Mouse (Mus musculus): ENCODE results near the gene Cep72. TPM values are rescaled to one million over a fixed set of nuclear protein-coding genes. Genes with fewer than 3 reads are reported as not detected.

Cep72 gene
- polyA plus RNA-seq, 1 experiment from 2014 or later, result 10.3 TPM

GRCm38 (mm10) chr13:74000519-74000918 lies 61.6 kb downstream of the Cep72 start:
- no peaks in the 10 kb centered on the region for H3K4me1 ChIP-seq (replicated peaks; ENCODE audit: control insufficient read depth, insufficient read depth, low read length)
- H3K4me3 ChIP-seq (replicated peaks; ENCODE audit: low read length), result no peak overlapping the region
- no peak overlapping the region for H3K4me2 ChIP-seq (ENCODE audit: low read length)
- no peak for ATAC-seq
- H3K27me3 ChIP-seq (replicated peaks; ENCODE audit: control insufficient read depth, insufficient read depth, low read length), result peaks cover 2% of the 10 kb centered on the region; the same call in 1 of the 2 replicates
- H3K9me3 ChIP-seq (ENCODE audit: control insufficient read depth, low read length), result no peaks in the 10 kb centered on the region
- no peak overlapping the region for H3K9ac ChIP-seq (replicated peaks; ENCODE audit: low read depth, low read length)
- no peak overlapping the region for H3K27ac ChIP-seq (ENCODE audit: low read length)
- no peaks in the 10 kb centered on the region for H3K36me3 ChIP-seq (ENCODE audit: control insufficient read depth, insufficient read depth)

DNA sequence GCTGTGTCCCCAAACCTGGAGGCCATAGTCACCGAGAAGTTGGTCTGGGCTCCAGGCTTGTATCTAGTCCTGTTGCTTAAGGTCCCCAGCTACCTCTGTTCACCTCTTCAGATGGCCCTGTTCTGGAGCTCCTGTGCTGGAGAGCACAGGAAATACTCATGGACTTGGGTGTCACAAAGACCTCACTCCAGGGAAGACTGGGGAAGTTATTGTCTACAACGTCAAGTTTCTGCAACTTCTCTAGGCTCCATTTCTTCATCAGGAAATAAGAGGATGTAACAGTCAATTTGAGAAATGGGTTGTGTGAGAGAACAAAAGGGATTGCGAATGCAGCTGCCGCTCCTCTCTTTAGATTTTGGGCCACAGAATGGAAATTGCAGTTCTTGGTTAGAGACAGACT lies 65.6 kb downstream of the Cep72 start:
- H3K36me3 ChIP-seq (ENCODE audit: control insufficient read depth, insufficient read depth), result no peaks in the 10 kb centered on the region
- no peaks in the 10 kb centered on the region; the same call in 1 of the 2 replicates for H3K27me3 ChIP-seq (replicated peaks; ENCODE audit: control insufficient read depth, insufficient read depth, low read length)
- H3K4me2 ChIP-seq (ENCODE audit: low read length), result no peak overlapping the region
- H3K27ac ChIP-seq (ENCODE audit: low read length), result no peak overlapping the region
- no peaks in the 10 kb centered on the region for H3K9me3 ChIP-seq (ENCODE audit: control insufficient read depth, low read length)
- H3K9ac ChIP-seq (replicated peaks; ENCODE audit: low read depth, low read length), result no peak overlapping the region
- H3K4me1 ChIP-seq (replicated peaks; ENCODE audit: control insufficient read depth, insufficient read depth, low read length), result no peaks in the 10 kb centered on the region
- no peak for ATAC-seq
- 89% methylated on average over 4 of the region's 4 CpGs for WGBS
- H3K4me3 ChIP-seq (replicated peaks; ENCODE audit: low read length), result no peak overlapping the region

DNA sequence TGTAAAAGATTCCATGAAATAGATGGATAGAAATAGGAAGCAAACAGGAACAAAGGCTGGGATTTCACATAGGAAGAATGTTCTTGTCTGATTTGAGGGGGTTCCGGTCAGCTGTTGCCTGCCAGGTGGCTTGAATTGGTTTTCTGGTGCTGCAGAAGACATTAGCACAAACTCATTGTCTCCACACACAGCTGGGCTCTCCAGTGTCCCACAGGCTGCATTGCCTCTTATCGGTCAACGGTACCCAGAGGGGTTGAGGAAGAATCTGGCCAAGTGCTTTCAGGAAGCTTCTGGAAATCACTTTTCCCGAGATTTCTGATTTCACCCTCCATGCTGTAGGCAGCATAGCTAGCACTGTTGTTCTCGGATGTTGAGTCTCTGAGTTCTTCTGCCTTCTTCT lies 70.8 kb downstream of the Cep72 start:
- H3K36me3 ChIP-seq (ENCODE audit: control insufficient read depth, insufficient read depth), result no peaks in the 10 kb centered on the region
- no peak for ATAC-seq
- H3K27me3 ChIP-seq (replicated peaks; ENCODE audit: control insufficient read depth, insufficient read depth, low read length), result no peaks in the 10 kb centered on the region
- no peaks in the 10 kb centered on the region for H3K4me1 ChIP-seq (replicated peaks; ENCODE audit: control insufficient read depth, insufficient read depth, low read length)
- H3K9me3 ChIP-seq (ENCODE audit: control insufficient read depth, low read length), result no peaks in the 10 kb centered on the region
- no peak overlapping the region for H3K4me3 ChIP-seq (replicated peaks; ENCODE audit: low read length)
- H3K27ac ChIP-seq (ENCODE audit: low read length), result no peak overlapping the region
- no peak overlapping the region for H3K4me2 ChIP-seq (ENCODE audit: low read length)
- 81% methylated on average over 5 of the region's 5 CpGs for WGBS
- no peak overlapping the region for H3K9ac ChIP-seq (replicated peaks; ENCODE audit: low read depth, low read length)

DNA sequence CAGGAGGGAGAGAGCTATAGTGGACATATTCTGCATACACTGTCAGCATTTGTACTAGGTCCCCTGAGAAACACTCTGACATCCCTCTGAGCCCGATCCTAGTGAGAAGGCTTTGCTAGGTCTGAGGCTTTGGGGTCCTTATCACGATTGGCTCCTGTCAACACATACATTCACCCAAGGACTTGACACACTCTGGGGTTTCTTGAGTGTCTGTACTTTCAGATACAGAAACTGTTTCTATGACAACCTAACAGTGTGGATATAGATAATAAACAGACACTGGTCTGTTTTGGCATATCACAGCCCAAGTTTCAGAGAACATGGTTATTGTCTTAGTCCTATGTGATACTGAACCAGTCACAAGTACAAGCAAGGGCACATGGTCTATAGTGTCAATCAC lies 71.3 kb downstream of the Cep72 start:
- Histone ChIP-seq H3K36me3 (ENCODE audit: control insufficient read depth, insufficient read depth) (no peaks in the 10 kb centered on the region), H3K4me2 (ENCODE audit: low read length) (no peak overlapping the region), H3K9ac (replicated peaks; ENCODE audit: low read depth, low read length) (no peak overlapping the region), H3K27ac (ENCODE audit: low read length) (no peak overlapping the region), H3K4me1 (replicated peaks; ENCODE audit: control insufficient read depth, insufficient read depth, low read length) (no peaks in the 10 kb centered on the region), H3K4me3 (replicated peaks; ENCODE audit: low read length) (no peak overlapping the region), H3K27me3 (replicated peaks; ENCODE audit: control insufficient read depth, insufficient read depth, low read length) (no peaks in the 10 kb centered on the region), H3K9me3 (ENCODE audit: control insufficient read depth, low read length) (no peaks in the 10 kb centered on the region)
- 84% methylated on average over 2 of the region's 2 CpGs for WGBS
- no peak for ATAC-seq

DNA sequence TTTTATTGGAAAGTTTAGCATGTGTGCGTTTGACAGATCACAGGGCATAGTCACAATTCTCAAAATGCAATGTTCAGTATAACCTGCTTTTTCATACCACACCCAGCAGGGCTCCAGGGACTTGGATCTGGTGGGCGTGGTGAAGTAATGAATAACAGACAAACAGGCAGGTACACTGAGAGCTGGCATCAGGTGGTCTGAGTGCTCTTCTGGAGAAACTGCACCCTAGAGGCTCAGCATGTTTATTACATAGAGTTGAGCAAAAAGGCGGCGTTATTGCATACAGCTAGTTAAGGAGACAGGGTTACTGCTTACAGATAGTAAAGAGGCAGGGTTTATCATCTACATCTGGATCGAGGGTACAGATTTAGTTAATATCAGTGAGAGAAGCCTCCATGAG lies 71.8 kb downstream of the Cep72 start:
- WGBS, result 86% methylated on average over 5 of the region's 5 CpGs
- Histone ChIP-seq H3K27me3 (replicated peaks; ENCODE audit: control insufficient read depth, insufficient read depth, low read length) (no peaks in the 10 kb centered on the region), H3K9me3 (ENCODE audit: control insufficient read depth, low read length) (no peaks in the 10 kb centered on the region), H3K27ac (ENCODE audit: low read length) (no peak overlapping the region), H3K4me3 (replicated peaks; ENCODE audit: low read length) (no peak overlapping the region), H3K36me3 (ENCODE audit: control insufficient read depth, insufficient read depth) (no peaks in the 10 kb centered on the region), H3K4me1 (replicated peaks; ENCODE audit: control insufficient read depth, insufficient read depth, low read length) (no peaks in the 10 kb centered on the region), H3K4me2 (ENCODE audit: low read length) (no peak overlapping the region), H3K9ac (replicated peaks; ENCODE audit: low read depth, low read length) (no peak overlapping the region)
- ATAC-seq, result no peak

Other genes starting within 250 kb of the Cep72 start
- 11.0 and 12.2 TPM in 2 replicates for gene Nkd2, start 214.7 kb downstream of the Cep72 start, polyA plus RNA-seq (2015; fragmentation: Nextera tagmentation; extraction: Ambion mirVana)
- gene Trip13, start 124.5 kb downstream of the Cep72 start, polyA plus RNA-seq (2015; fragmentation: Nextera tagmentation; extraction: Ambion mirVana), result 16.5 and 18.9 TPM in 2 replicates
- 102 and 104 TPM in 2 replicates for gene Brd9, start 124.5 kb downstream of the Cep72 start, polyA plus RNA-seq (2015; fragmentation: Nextera tagmentation; extraction: Ambion mirVana)
- not detected in 2 replicates for gene Zdhhc11, start 98.4 kb downstream of the Cep72 start, polyA plus RNA-seq (2015; fragmentation: Nextera tagmentation; extraction: Ambion mirVana)
- gene Tppp, start 52.9 kb downstream of the Cep72 start, polyA plus RNA-seq (2015; fragmentation: Nextera tagmentation; extraction: Ambion mirVana), result 9.6 and 10.7 TPM in 2 replicates
- gene Slc9a3, start 59.2 kb upstream of the Cep72 start, polyA plus RNA-seq (2015; fragmentation: Nextera tagmentation; extraction: Ambion mirVana), result 0.08 TPM in 1 of 2 replicates, not detected in the other
- 107 and 118 TPM in 2 replicates for gene Exoc3, start 146.4 kb upstream of the Cep72 start, polyA plus RNA-seq (2015; fragmentation: Nextera tagmentation; extraction: Ambion mirVana)
- 1.2 and 1.4 TPM in 2 replicates for gene Ahrr, start 230.0 kb upstream of the Cep72 start, polyA plus RNA-seq (2015; fragmentation: Nextera tagmentation; extraction: Ambion mirVana)

All from forebrain, embryonic 16.5 days (tissue).